Comparison of ENCODE assay signal across 17 mouse cellular contexts in genomic region chr10:29480945-29481344, GRCm38 (mm10). TPM values are rescaled to one million over a fixed set of nuclear protein-coding genes. Genes with fewer than 3 reads are reported as not detected.
"Had no signal": no experiment of that assay in that cellular context is flagged by ENCODE, and none has a peak within 500 bp of the region (broad histone marks: within the 10 kb centered on the region; RNA-seq: fewer than 3 reads in every experiment).

No protein-coding gene starts in this region.

- H3K4me3 ChIP-seq: neural tube, embryonic 12.5 days; neural tube, embryonic 13.5 days; neural tube, embryonic 15.5 days had no signal

- H3K4me1 ChIP-seq: neural tube, embryonic 12.5 days; neural tube, embryonic 13.5 days; neural tube, embryonic 15.5 days had no signal

- DNase-seq: retina, postnatal 1 day; right cerebral cortex, adult 18-20 months; right cerebral cortex, postnatal 14 days; right cerebral cortex, postnatal 25 days; right cerebral cortex, postnatal 4 days; spleen, adult 18-20 months; thymus, adult 18-20 months; thymus, adult 2 months; thymus, postnatal 14 days; thymus, postnatal 25 days; thymus, postnatal 36 days; thymus, postnatal 4 days had no signal

- H3K9ac ChIP-seq: neural tube, embryonic 12.5 days; neural tube, embryonic 13.5 days; neural tube, embryonic 15.5 days had no signal

- H3K27me3 ChIP-seq: neural tube, embryonic 12.5 days; neural tube, embryonic 13.5 days; neural tube, embryonic 15.5 days had no signal

- H3K27ac ChIP-seq: neural tube, embryonic 12.5 days; neural tube, embryonic 13.5 days; neural tube, embryonic 15.5 days had no signal

- H3K36me3 ChIP-seq: neural tube, embryonic 12.5 days; neural tube, embryonic 13.5 days; neural tube, embryonic 15.5 days had no signal

- H3K9me3 ChIP-seq: neural tube, embryonic 12.5 days; neural tube, embryonic 13.5 days; neural tube, embryonic 15.5 days had no signal

- H3K4me2 ChIP-seq: neural tube, embryonic 12.5 days; neural tube, embryonic 13.5 days; neural tube, embryonic 15.5 days had no signal

RNA-seq across cellular contexts. Expression of gene Rspo3, which starts 54.7 kb away (rescaled TPM):
- total RNA-seq: neutrophil, adult 5-6 weeks had no signal
- polyA plus RNA-seq: testis, adult 2 months had no signal
